Mouse (Mus musculus) v-Abl transformed pro-B cells (cell line): ENCODE results near the gene Man1c1.

Experiments used
- in situ Hi-C, 2 experiments: fragments of 400-800 bp; cut with MboI; formaldehyde crosslinking; loops; one replicate each; pipeline ENCODE4 v1.15.1; 2025; ENCODE audit not compliant: unreplicated experiment in 2 of 2

Gene Man1c1

GRCm38 (mm10) chr4:134725735-134726345 is 21.8 kb upstream of the Man1c1 start:
- in situ Hi-C loops: loop anchor here in 1 of 2 experiments (10.0 kb wide), 1 partner anchor 149 kb away; no protein-coding TSS in a partner anchor

GRCm38 (mm10) chr4:134724974-134725373 is 20.9 kb upstream of the Man1c1 start:
- in situ Hi-C loops: loop anchor here in 1 of 2 experiments (10.0 kb wide), 1 partner anchor 150 kb away; no protein-coding TSS in a partner anchor

- in situ Hi-C loops: loop anchor here in 1 of 2 experiments (10.0 kb wide), 1 partner anchor 152 kb away; no protein-coding TSS in a partner anchor
Observed at GRCm38 (mm10) chr4:134723251-134723650, 19.2 kb upstream of the Man1c1 start.

- in situ Hi-C loops: loop anchor here in 1 of 2 experiments (10.0 kb wide), 1 partner anchor 154 kb away; no protein-coding TSS in a partner anchor
Observed at GRCm38 (mm10) chr4:134721076-134721475, 17.0 kb upstream of the Man1c1 start.

GRCm38 (mm10) chr4:134720371-134720770 is 16.3 kb upstream of the Man1c1 start:
- in situ Hi-C loops: loop anchor here in 1 of 2 experiments (10.0 kb wide), 1 partner anchor 154 kb away; no protein-coding TSS in a partner anchor

GRCm38 (mm10) chr4:134719489-134719888 is 15.4 kb upstream of the Man1c1 start:
- in situ Hi-C loops: no loop called here

- in situ Hi-C loops: loop anchor here (5.0 kb wide), 1 partner anchor 172 kb away; no protein-coding TSS in a partner anchor
Observed at GRCm38 (mm10) chr4:134713937-134714336, 9.8 kb upstream of the Man1c1 start.

GRCm38 (mm10) chr4:134705311-134705710 is 1.2 kb upstream of the Man1c1 start:
- in situ Hi-C loops: no loop called here

- in situ Hi-C loops: no loop called here
Observed at GRCm38 (mm10) chr4:134704590-134704989, 500 bp upstream of the Man1c1 start.

GRCm38 (mm10) chr4:134702981-134703834 is 882 bp downstream of the Man1c1 start:
- in situ Hi-C loops: no loop called here

- in situ Hi-C loops: no loop called here
Observed at GRCm38 (mm10) chr4:134701934-134702333, 2.2 kb downstream of the Man1c1 start.

- in situ Hi-C loops: no loop called here
Observed at GRCm38 (mm10) chr4:134700911-134701310, 3.2 kb downstream of the Man1c1 start.

- in situ Hi-C loops: no loop called here
Observed at GRCm38 (mm10) chr4:134693202-134693940, 10.7 kb downstream of the Man1c1 start.

- in situ Hi-C loops: no loop called here
Observed at GRCm38 (mm10) chr4:134692388-134692787, 11.7 kb downstream of the Man1c1 start.

GRCm38 (mm10) chr4:134686022-134686661 is 17.9 kb downstream of the Man1c1 start:
- in situ Hi-C loops: no loop called here

GRCm38 (mm10) chr4:134684637-134685338 is 19.3 kb downstream of the Man1c1 start:
- in situ Hi-C loops: no loop called here

- in situ Hi-C loops: no loop called here
Observed at GRCm38 (mm10) chr4:134683892-134684291, 20.2 kb downstream of the Man1c1 start.

GRCm38 (mm10) chr4:134683008-134683407 is 21.1 kb downstream of the Man1c1 start:
- in situ Hi-C loops: no loop called here

- in situ Hi-C loops: no loop called here
Observed at GRCm38 (mm10) chr4:134682423-134682822, 21.7 kb downstream of the Man1c1 start.

- in situ Hi-C loops: no loop called here
Observed at GRCm38 (mm10) chr4:134681819-134682218, 22.3 kb downstream of the Man1c1 start.
